Comparison of ENCODE assay signal across 8 mouse cellular contexts in genomic region chr2:94436952-94437351, GRCm38 (mm10). TPM values are rescaled to one million over a fixed set of nuclear protein-coding genes. Genes with fewer than 3 reads are reported as not detected.
DNase-seq lines count a peak whose midpoint lies in the region; ATAC-seq lines count a peak whose summit lies in the region.

No protein-coding gene starts in this region.

- peak overlapping the region; percentile 93 for H3K9ac ChIP-seq in limb, embryonic 12.5 days (replicated peaks)
- peak overlapping the region; percentile 84 for H3K9ac ChIP-seq in midbrain, embryonic 14.5 days (replicated peaks; ENCODE audit: low read length)

- H3K36me3 ChIP-seq in limb, embryonic 12.5 days: peaks cover 4% of the 10 kb centered on the region; the same call in 1 of the 2 replicates
- no peaks in the 10 kb centered on the region for H3K36me3 ChIP-seq in midbrain, embryonic 14.5 days (ENCODE audit: control insufficient read depth, insufficient read depth, low read length)

- peak overlapping the region; percentile 96 for H3K4me2 ChIP-seq in limb, embryonic 12.5 days
- peak overlapping the region; percentile 91 for H3K4me2 ChIP-seq in midbrain, embryonic 14.5 days (ENCODE audit: low read length)

- peak; percentile 64 for ATAC-seq in granulocyte monocyte progenitor cell, adult 5-6 weeks (replicated peaks; ENCODE audit: poor library complexity, severe bottlenecking)
- ATAC-seq in limb, embryonic 12.5 days (ENCODE audit: insufficient number of reproducible peaks, insufficient read depth, low FRiP score, low TSS enrichment, low read depth): no peak
- ATAC-seq in midbrain, embryonic 14.5 days (ENCODE audit: low FRiP score, low TSS enrichment): no peak

- H3K27ac ChIP-seq in limb, embryonic 12.5 days: no peak overlapping the region; the same call in 1 of the 2 replicates
- no peak overlapping the region for H3K27ac ChIP-seq in midbrain, embryonic 14.5 days (replicated peaks; ENCODE audit: low read depth, low read length)

- H3K4me3 ChIP-seq in limb, embryonic 12.5 days (replicated peaks): peak overlapping the region; percentile 96
- H3K4me3 ChIP-seq in midbrain, embryonic 14.5 days (replicated peaks; ENCODE audit: low read depth, low read length): peak overlapping the region; percentile 93

- peaks cover 24% of the 10 kb centered on the region for H3K4me1 ChIP-seq in limb, embryonic 12.5 days (replicated peaks)
- peaks cover 18% of the 10 kb centered on the region for H3K4me1 ChIP-seq in midbrain, embryonic 14.5 days (ENCODE audit: control insufficient read depth, insufficient read depth, low read length)

- H3K9me3 ChIP-seq in limb, embryonic 12.5 days: no peaks in the 10 kb centered on the region
- H3K9me3 ChIP-seq in midbrain, embryonic 14.5 days (ENCODE audit: control insufficient read depth, low read length): no peaks in the 10 kb centered on the region

- peak; percentile 34 for DNase-seq in embryo, embryonic 10.5 days (ENCODE audit: low spot score)
- DNase-seq in embryo, embryonic 10 days (ENCODE audit: low spot score): no peak
- peak; percentile 39 for DNase-seq in adipocyte (ENCODE audit: low spot score)
- no peak for DNase-seq in midbrain, embryonic 14.5 days
- no peak for DNase-seq in ovary, postnatal 14 days (ENCODE audit: low spot score)
- DNase-seq in right cerebral cortex, adult 2 months (ENCODE audit: low spot score in 2 of 2): no peak

- under 1% methylated on average over 10 of the region's 10 CpGs for WGBS in limb, embryonic 12.5 days
- WGBS in midbrain, embryonic 14.5 days: 2% methylated on average over 10 of the region's 10 CpGs

- H3K27me3 ChIP-seq in limb, embryonic 12.5 days: no peaks in the 10 kb centered on the region
- no peaks in the 10 kb centered on the region for H3K27me3 ChIP-seq in midbrain, embryonic 14.5 days (ENCODE audit: control insufficient read depth, insufficient read depth, low read length)

RNA-seq across cellular contexts. Expression of gene Api5, which starts 1.0 kb away (rescaled TPM):
- 93.1 and 107 TPM in 2 replicates for total RNA-seq in granulocyte monocyte progenitor cell, adult 5-6 weeks (2014; fragmentation: Nextera tagmentation)
- total RNA-seq in granulocyte monocyte progenitor cell, adult 5-6 weeks (2017): 158 and 168 TPM in 2 replicates
- 191 and 195 TPM in 2 replicates for polyA plus RNA-seq in limb, embryonic 12.5 days (2016; fragmentation: Nextera tagmentation; extraction: Ambion mirVana)
- 92.6 and 145 TPM in 2 replicates for polyA plus RNA-seq in midbrain, embryonic 14.5 days (2014; fragmentation: Nextera tagmentation; extraction: Ambion mirVana)

RNA-seq across cellular contexts. Expression of gene Ttc17, which starts 30.5 kb away (rescaled TPM):
- 31.3 and 36.9 TPM in 2 replicates for total RNA-seq in granulocyte monocyte progenitor cell, adult 5-6 weeks (2014; fragmentation: Nextera tagmentation)
- 21.2 and 33.7 TPM in 2 replicates for total RNA-seq in granulocyte monocyte progenitor cell, adult 5-6 weeks (2017)
- polyA plus RNA-seq in limb, embryonic 12.5 days (2016; fragmentation: Nextera tagmentation; extraction: Ambion mirVana): 15.9 and 19.2 TPM in 2 replicates
- polyA plus RNA-seq in midbrain, embryonic 14.5 days (2014; fragmentation: Nextera tagmentation; extraction: Ambion mirVana): 22.9 and 29.2 TPM in 2 replicates

Comparison
In these comparisons a context has a peak if more than half of its experiments do, and no peak if none do; other contexts are left out.
1. DNase-seq: peak in embryo, embryonic 10.5 days (single experiment) and adipocyte (single experiment); none in embryo, embryonic 10 days (single experiment), midbrain, embryonic 14.5 days (single experiment), ovary, postnatal 14 days (single experiment) and right cerebral cortex, adult 2 months (0 of 2).